Mouse (Mus musculus) small intestine, adult 2 months (tissue): Measurements from ENCODE around the gene Cdca3.

Source experiments
- CTCF ChIP-seq: fragments of 200-500 bp; IDR thresholded peaks from 2 replicates; pipeline ENCODE4 v1.5.1; 2012; ENCODE audit warnings: low read depth, mild to moderate bottlenecking, control low read depth, inconsistent platforms, low read length, moderate library complexity, mixed read lengths; ENCODE audit not compliant: insufficient replicate concordance, insufficient read length; ENCODE audit errors: extremely low read depth
- POLR2A ChIP-seq: fragments of 200-500 bp; IDR thresholded peaks from 2 replicates; pipeline ENCODE4 v1.6.1; 2012; ENCODE audit warnings: low read depth, mild to moderate bottlenecking, control low read depth, inconsistent platforms, low read length, moderate library complexity

GRCm38 (mm10) chr6:124859725-124860124 is 30.4 kb downstream of the Cdca3 start:
- TF ChIP-seq POLR2A = no peak
- peak; percentile 81 for TF ChIP-seq CTCF
